Mouse (Mus musculus) liver, embryonic 14.5 days (tissue): Measurements from ENCODE around the gene Trim32. TPM values are rescaled to one million over a fixed set of nuclear protein-coding genes. Genes with fewer than 3 reads are reported as not detected.

Experiments
- ATAC-seq: fragments of 200-750 bp; cut with Nextera tagmentation; 2 replicates; pipeline ENCODE4 v1.8.0; 2017; ENCODE audit warnings: moderate number of reproducible peaks, mild to moderate bottlenecking, moderate library complexity; ENCODE audit not compliant: insufficient read depth
- DNase-seq, 3 experiments: peaks; one replicate each; pipeline ENCODE4 v3.0.0-alpha.2; 2012 to 2013; ENCODE audit warnings: low read depth in 3 of 3, low spot score in 3 of 3
- H3K27ac ChIP-seq: fragments of 300-500 bp; sonication (generic); 2 replicates; pipeline ENCODE4 v1.5.1; 2014; ENCODE audit warnings: moderate library complexity, mild to moderate bottlenecking, control low read depth, inconsistent platforms
- H3K27me3 ChIP-seq: fragments of 300-500 bp; sonication (generic); 2 replicates; pipeline ENCODE4 v1.6.1; 2014; ENCODE audit warnings: mild to moderate bottlenecking, low read length, moderate library complexity; ENCODE audit not compliant: control insufficient read depth, insufficient read depth
- H3K36me3 ChIP-seq: fragments of 300-500 bp; sonication (generic); replicated peaks from 2 replicates; pipeline ENCODE4 v1.6.1; 2014; ENCODE audit warnings: low read depth; ENCODE audit not compliant: control insufficient read depth, insufficient read depth
- H3K4me1 ChIP-seq, 2 experiments: fragments of 200-500 bp in 1 of 2; fragments of 300-500 bp in 1 of 2; sonication (generic) in 1 of 2; replicated peaks; 2 replicates each; pipeline ENCODE4 v1.6.1; 2012 to 2014; ENCODE audit warnings: antibody characterized with exemption in 1 of 2, inconsistent platforms in 1 of 2, low read length in 1 of 2; ENCODE audit not compliant: control insufficient read depth in 2 of 2, insufficient read depth in 2 of 2
- H3K4me2 ChIP-seq: fragments of 300-500 bp; sonication (generic); 2 replicates; pipeline ENCODE4 v1.6.1; 2014; ENCODE audit warnings: low read depth, mild to moderate bottlenecking, control low read depth, moderate library complexity
- H3K4me3 ChIP-seq, 2 experiments: fragments of 200-500 bp in 1 of 2; fragments of 300-500 bp in 1 of 2; sonication (generic) in 1 of 2; 2 replicates each; pipeline ENCODE4 v1.5.1; 2012 to 2014; ENCODE audit warnings: low read depth in 2 of 2, low read length in 2 of 2, mild to moderate bottlenecking in 2 of 2, control low read depth in 1 of 2, inconsistent platforms in 1 of 2, moderate library complexity in 1 of 2; ENCODE audit not compliant: insufficient read depth in 1 of 2
- H3K9ac ChIP-seq: fragments of 300-500 bp; sonication (generic); replicated peaks from 2 replicates; pipeline ENCODE4 v1.6.1; 2014; ENCODE audit warnings: mild to moderate bottlenecking, control low read depth, moderate library complexity
- H3K9me3 ChIP-seq: fragments of 300-500 bp; sonication (generic); 2 replicates; pipeline ENCODE4 v1.6.1; 2016; ENCODE audit warnings: low read length, mixed read lengths; ENCODE audit not compliant: control insufficient read depth
- CTCF ChIP-seq: IDR thresholded peaks from 2 replicates; pipeline ENCODE4 v1.5.1; 2016; ENCODE audit warnings: antibody characterized with exemption, low read depth, control low read depth
- EP300 ChIP-seq: IDR thresholded peaks from 2 replicates; pipeline ENCODE4 v1.6.1; 2016; ENCODE audit warnings: antibody characterized with exemption, low read depth
- WGBS: fragments of 180-500 bp; shearing (Covaris S2); extraction: QIAGEN DNeasy Blood & Tissue Kit; methylation state at CpG from one replicate; pipeline ENCODE4 v1.1.7; 2014; ENCODE audit not compliant: insufficient replicate concordance; 5-methylcytosine and 5-hydroxymethylcytosine counted together
- polyA plus RNA-seq, 2 experiments: library from polyadenylated mRNA; depleted of rRNA in 1 of 2; stranded (reverse) in 1 of 2; unstranded in 1 of 2; fragments of >200 nt; fragmentation: Nextera tagmentation in 1 of 2; extraction: Ambion mirVana in 1 of 2; gene quantifications; 2 replicates each; pipeline versions ENCODE4 v1.2.1 to v1.2.3; 2012 to 2014

The Trim32 gene
- polyA plus RNA-seq, 2 experiments = 2.9 to 4.8 TPM

- TF ChIP-seq CTCF (no peak), EP300 (no peak)
- Histone ChIP-seq H3K27me3 (no peaks in the 10 kb centered on the region), H3K4me3 (no peak overlapping the region), H3K36me3 (no peaks in the 10 kb centered on the region), H3K9ac (no peak overlapping the region), H3K4me1 (no peaks in the 10 kb centered on the region), H3K27ac (no peak overlapping the region), H3K4me2 (no peak overlapping the region), H3K9me3 (no peaks in the 10 kb centered on the region)
- DNase-seq (no peak), ATAC-seq (no peak)
- 42% methylated on average over 5 of the region's 5 CpGs for WGBS
These were observed 10.0 kb upstream of the Trim32 start for GRCm38 (mm10) chr4:65594601-65595369.

GRCm38 (mm10) chr4:65605151-65605702, 441 bp downstream of the Trim32 start:
- Histone ChIP-seq H3K4me2 (peak overlapping the region; percentile 71), H3K36me3 (no peaks in the 10 kb centered on the region), H3K9me3 (no peaks in the 10 kb centered on the region), H3K4me1 (peaks cover 3 to 20% of the 10 kb centered on the region in 2 experiments; a peak in 3 of 4 replicates), H3K9ac (peak overlapping the region; percentile 63), H3K27ac (no peak overlapping the region), H3K4me3 (peak overlapping the region; percentile 70 to 72), H3K27me3 (no peaks in the 10 kb centered on the region)
- DNase-seq (no peak), ATAC-seq (peak; percentile 44; the same call in 1 of the 2 replicates)
- no peak for TF ChIP-seq EP300
- TF ChIP-seq CTCF = no peak
- under 1% methylated on average over 21 of the region's 21 CpGs for WGBS

GRCm38 (mm10) chr4:65607184-65607631, 2.4 kb downstream of the Trim32 start:
- DNase-seq = no peak

GRCm38 (mm10) chr4:65608112-65608511, 3.3 kb downstream of the Trim32 start:
- Histone ChIP-seq H3K9ac (no peak overlapping the region), H3K36me3 (no peaks in the 10 kb centered on the region), H3K27me3 (no peaks in the 10 kb centered on the region), H3K9me3 (no peaks in the 10 kb centered on the region), H3K4me3 (no peak overlapping the region), H3K4me2 (no peak overlapping the region), H3K27ac (no peak overlapping the region), H3K4me1 (peaks cover 3 to 16% of the 10 kb centered on the region in 2 experiments; a peak in 3 of 4 replicates)
- 61% methylated on average over 4 of the region's 4 CpGs for WGBS
- DNase-seq = no peak
- TF ChIP-seq CTCF = no peak
- TF ChIP-seq EP300 = no peak
- no peak for ATAC-seq

More at GRCm38 (mm10) chr4:65607184-65607631, 2.4 kb downstream of the Trim32 start:
- no peak overlapping the region for H3K27ac ChIP-seq
- no peaks in the 10 kb centered on the region for H3K27me3 ChIP-seq
- H3K4me2 ChIP-seq = peak overlapping the region; percentile 28
- no peaks in the 10 kb centered on the region for H3K9me3 ChIP-seq
- peaks cover 3 to 20% of the 10 kb centered on the region in 2 experiments; a peak in 3 of 4 replicates for H3K4me1 ChIP-seq
- H3K36me3 ChIP-seq = no peaks in the 10 kb centered on the region
- no peak overlapping the region for H3K4me3 ChIP-seq
- peak; percentile 60 for ATAC-seq
- 32% methylated on average over 10 of the region's 10 CpGs for WGBS
- TF ChIP-seq CTCF = no peak
- TF ChIP-seq EP300 = no peak
- no peak overlapping the region for H3K9ac ChIP-seq

- Histone ChIP-seq H3K27me3 (no peaks in the 10 kb centered on the region), H3K27ac (no peak overlapping the region), H3K4me3 (no peak overlapping the region), H3K9ac (no peak overlapping the region), H3K36me3 (peaks cover 8% of the 10 kb centered on the region), H3K4me2 (no peak overlapping the region), H3K9me3 (no peaks in the 10 kb centered on the region), H3K4me1 (peaks cover 0 to 14% of the 10 kb centered on the region in 2 experiments; a peak in 3 of 4 replicates)
- no peak for DNase-seq
- WGBS = 67% methylated on average over 5 of the region's 5 CpGs
- TF ChIP-seq CTCF (no peak), EP300 (no peak)
- no peak for ATAC-seq
These were observed 5.5 kb downstream of the Trim32 start for GRCm38 (mm10) chr4:65610329-65610728.
